8 mouse cellular contexts compared by ENCODE assay signal in genomic region chr8:108829305-108829717, GRCm38 (mm10).
DNase-seq lines count a peak whose midpoint lies in the region; ATAC-seq and TF ChIP-seq lines count a peak whose summit lies in the region.

No protein-coding gene starts in this region.

- TF ChIP-seq POLR2A in limb, embryonic 14.5 days (IDR thresholded peaks at IDR 0.05; ENCODE audit: borderline replicate concordance, extremely low read depth, insufficient read depth, insufficient read length), result no peak

- H3K4me2 ChIP-seq in kidney, embryonic 14.5 days (replicated peaks; ENCODE audit: low read depth, low read length), result no peak overlapping the region
- no peak overlapping the region for H3K4me2 ChIP-seq in embryonic facial prominence, embryonic 15.5 days (replicated peaks)
- no peak overlapping the region; the same call in 1 of the 2 replicates for H3K4me2 ChIP-seq in limb, embryonic 14.5 days (replicated peaks; ENCODE audit: low read depth, low read length, severe bottlenecking)

- WGBS in kidney, embryonic 14.5 days, result 62% methylated on average over 9 of the region's 12 CpGs
- 41% methylated on average over 12 of the region's 12 CpGs for WGBS in embryonic facial prominence, embryonic 15.5 days
- 35% methylated on average over 12 of the region's 12 CpGs for WGBS in hindbrain, embryonic 10.5 days
- 21% methylated on average over 11 of the region's 12 CpGs for WGBS in limb, embryonic 14.5 days

- H3K9me3 ChIP-seq in kidney, embryonic 14.5 days (ENCODE audit: control insufficient read depth, low read length), result no peaks in the 10 kb centered on the region
- no peaks in the 10 kb centered on the region for H3K9me3 ChIP-seq in embryonic facial prominence, embryonic 15.5 days (replicated peaks)
- no peaks in the 10 kb centered on the region for H3K9me3 ChIP-seq in hindbrain, embryonic 10.5 days
- no peaks in the 10 kb centered on the region for H3K9me3 ChIP-seq in limb, embryonic 14.5 days (ENCODE audit: control insufficient read depth, low read length)

- DNase-seq in kidney, postnatal 10 days, result no peak
- DNase-seq in hindbrain, embryonic 10.5 days (ENCODE audit: low spot score), result peak; percentile 84
- DNase-seq in limb, embryonic 14.5 days (ENCODE audit: low spot score), result peak; percentile 70
- peak; percentile 27 for DNase-seq in skeletal muscle tissue, adult 2 months (ENCODE audit: low read depth, low spot score)
- DNase-seq in spleen, postnatal 14 days (ENCODE audit: low spot score in 2 of 2), result no peak

- peak overlapping the region; percentile 18; the same call in 1 of the 2 replicates for H3K9ac ChIP-seq in kidney, embryonic 14.5 days (ENCODE audit: low read depth, low read length)
- no peak overlapping the region for H3K9ac ChIP-seq in embryonic facial prominence, embryonic 15.5 days
- 0 out of 2 replicates have a peak overlapping the region, but pooled peaks have one; percentile 28 for H3K9ac ChIP-seq in limb, embryonic 14.5 days (ENCODE audit: low read depth, low read length, severe bottlenecking)

- no peak overlapping the region for H3K4me3 ChIP-seq in kidney, embryonic 14.5 days (ENCODE audit: low read length)
- H3K4me3 ChIP-seq in embryonic facial prominence, embryonic 15.5 days (replicated peaks), result no peak overlapping the region
- peak overlapping the region; percentile 19; the same call in 1 of the 2 replicates for H3K4me3 ChIP-seq in hindbrain, embryonic 10.5 days
- H3K4me3 ChIP-seq in limb, embryonic 14.5 days (replicated peaks; ENCODE audit: low read length), result no peak overlapping the region

- ATAC-seq in kidney, embryonic 14.5 days (ENCODE audit: low FRiP score, low TSS enrichment), result peak; percentile 58
- ATAC-seq in embryonic facial prominence, embryonic 15.5 days (ENCODE audit: insufficient number of reproducible peaks, low FRiP score, low TSS enrichment, low read depth), result peak; percentile 66
- peak; percentile 82 for ATAC-seq in limb, embryonic 14.5 days (ENCODE audit: low FRiP score, low read depth)
- no peak for ATAC-seq in erythroid progenitor cell, adult 5-6 weeks (replicated peaks; ENCODE audit: low FRiP score, poor library complexity, severe bottlenecking)

- H3K27ac ChIP-seq in kidney, embryonic 14.5 days (ENCODE audit: low read depth, low read length), result no peak overlapping the region
- H3K27ac ChIP-seq in embryonic facial prominence, embryonic 15.5 days (replicated peaks), result 0 out of 2 replicates have a peak overlapping the region, but pooled peaks have one; percentile 1
- H3K27ac ChIP-seq in hindbrain, embryonic 10.5 days, result peak overlapping the region; percentile 82
- H3K27ac ChIP-seq in limb, embryonic 14.5 days (replicated peaks; ENCODE audit: low read depth, low read length), result no peak overlapping the region; the same call in 1 of the 2 replicates

- peaks cover 4% of the 10 kb centered on the region; the same call in 1 of the 2 replicates for H3K4me1 ChIP-seq in kidney, embryonic 14.5 days (ENCODE audit: control insufficient read depth, insufficient read depth, low read length)
- peaks cover 25% of the 10 kb centered on the region for H3K4me1 ChIP-seq in embryonic facial prominence, embryonic 15.5 days
- peaks cover 68% of the 10 kb centered on the region for H3K4me1 ChIP-seq in hindbrain, embryonic 10.5 days (replicated peaks)
- peaks cover 31% of the 10 kb centered on the region for H3K4me1 ChIP-seq in limb, embryonic 14.5 days (ENCODE audit: control insufficient read depth, insufficient read depth, low read length)

- no peaks in the 10 kb centered on the region; the same call in 1 of the 2 replicates for H3K36me3 ChIP-seq in kidney, embryonic 14.5 days (ENCODE audit: control insufficient read depth, insufficient read depth, low read length)
- no peaks in the 10 kb centered on the region for H3K36me3 ChIP-seq in embryonic facial prominence, embryonic 15.5 days
- H3K36me3 ChIP-seq in hindbrain, embryonic 10.5 days, result peaks cover 3% of the 10 kb centered on the region; the same call in 1 of the 2 replicates
- peaks cover 11% of the 10 kb centered on the region; the same call in 1 of the 2 replicates for H3K36me3 ChIP-seq in limb, embryonic 14.5 days (ENCODE audit: control insufficient read depth, insufficient read depth, low read length)

- H3K27me3 ChIP-seq in kidney, embryonic 14.5 days (ENCODE audit: control insufficient read depth, insufficient read depth, low read length), result no peaks in the 10 kb centered on the region
- H3K27me3 ChIP-seq in embryonic facial prominence, embryonic 15.5 days, result no peaks in the 10 kb centered on the region
- H3K27me3 ChIP-seq in hindbrain, embryonic 10.5 days (ENCODE audit: insufficient read depth, poor library complexity, severe bottlenecking), result no peaks in the 10 kb centered on the region
- no peaks in the 10 kb centered on the region for H3K27me3 ChIP-seq in limb, embryonic 14.5 days (ENCODE audit: control insufficient read depth, insufficient read depth, low read length)

Comparison
In these comparisons a context has a peak if more than half of its experiments do, and no peak if none do; other contexts are left out.
1. H3K27ac ChIP-seq: peak in embryonic facial prominence, embryonic 15.5 days (single experiment) and hindbrain, embryonic 10.5 days (single experiment); none in kidney, embryonic 14.5 days (single experiment) and limb, embryonic 14.5 days (single experiment).
2. DNase-seq: peak in hindbrain, embryonic 10.5 days (single experiment), limb, embryonic 14.5 days (single experiment) and skeletal muscle tissue, adult 2 months (single experiment); none in kidney, postnatal 10 days (single experiment) and spleen, postnatal 14 days (0 of 2).